Mouse (Mus musculus) layer of hippocampus, adult 11-12 months (tissue): ENCODE results near the gene Trim59.
A peak's percentile ranks its signal among the peaks of the same experiment; 100 is the strongest.
"Not testable (repeated sequence)": the region's sequence is repeated elsewhere in the genome, so short reads cannot be mapped to it uniquely, and the experiment has no call there.

Source experiments
- DNase-seq: peaks from one replicate; pipeline ENCODE4 v3.0.0; 2022; ENCODE audit warnings: low spot score

The Trim59 gene

GRCm38 (mm10) chr3:69044645-69045399 lies at the start of gene Trim59:
TSS of gene Trim59 (minus strand) at chr3:69044755.
- DNase-seq, result peak; percentile 88

- DNase-seq, result no peak
These were observed 19.4 kb upstream of the Trim59 start for GRCm38 (mm10) chr3:69064005-69064404.

GRCm38 (mm10) chr3:69062764-69063163 lies 18.2 kb upstream of the Trim59 start:
- no peak for DNase-seq

GRCm38 (mm10) chr3:69060672-69061071 lies 16.1 kb upstream of the Trim59 start:
- DNase-seq, result no peak

- DNase-seq, result no peak
These were observed 11.3 kb upstream of the Trim59 start for GRCm38 (mm10) chr3:69055871-69056270.

GRCm38 (mm10) chr3:69054760-69055432 lies 10.3 kb upstream of the Trim59 start:
- DNase-seq, result no peak

- no peak for DNase-seq
These were observed 7.3 kb upstream of the Trim59 start for GRCm38 (mm10) chr3:69051894-69052293.

GRCm38 (mm10) chr3:69049011-69049410 lies 4.5 kb upstream of the Trim59 start:
- peak; percentile 52 for DNase-seq

- DNase-seq, result no peak
These were observed 3.1 kb upstream of the Trim59 start for GRCm38 (mm10) chr3:69047684-69048083.

- DNase-seq, result no peak
These were observed 2.0 kb upstream of the Trim59 start for GRCm38 (mm10) chr3:69046509-69046908.

GRCm38 (mm10) chr3:69045750-69046149 lies 1.2 kb upstream of the Trim59 start:
- DNase-seq, result no peak

GRCm38 (mm10) chr3:69045400-69045703 lies 797 bp upstream of the Trim59 start:
- DNase-seq, result peak; percentile 20

GRCm38 (mm10) chr3:69044167-69044591 lies 376 bp downstream of the Trim59 start:
- DNase-seq, result peak; percentile 14

- DNase-seq, result no peak
These were observed 3.3 kb downstream of the Trim59 start for GRCm38 (mm10) chr3:69041298-69041697.

GRCm38 (mm10) chr3:69040105-69040504 lies 4.5 kb downstream of the Trim59 start:
- no peak for DNase-seq

GRCm38 (mm10) chr3:69026133-69026783 lies 18.3 kb downstream of the Trim59 start:
- DNase-seq, result no peak

- DNase-seq, result no peak
These were observed 23.8 kb downstream of the Trim59 start for GRCm38 (mm10) chr3:69020764-69021163.

- DNase-seq, result no peak
These were observed 24.3 kb downstream of the Trim59 start for GRCm38 (mm10) chr3:69020285-69020684.

- not testable (repeated sequence) for DNase-seq
These were observed 25.9 kb downstream of the Trim59 start for GRCm38 (mm10) chr3:69018635-69019034.

- no peak for DNase-seq
These were observed 27.4 kb downstream of the Trim59 start for GRCm38 (mm10) chr3:69017181-69017580.

GRCm38 (mm10) chr3:69008873-69009272 lies 35.7 kb downstream of the Trim59 start:
- no peak for DNase-seq

- no peak for DNase-seq
These were observed 38.3 kb downstream of the Trim59 start for GRCm38 (mm10) chr3:69006246-69006760.
